Mouse (Mus musculus) small intestine, adult 2 months (tissue): Measurements from ENCODE around the gene Styxl1.

Experiments used
- CTCF ChIP-seq: fragments of 200-500 bp; IDR thresholded peaks from 2 replicates; pipeline ENCODE4 v1.5.1; 2012; ENCODE audit warnings: low read depth, mild to moderate bottlenecking, control low read depth, inconsistent platforms, low read length, moderate library complexity, mixed read lengths; ENCODE audit not compliant: insufficient replicate concordance, insufficient read length; ENCODE audit errors: extremely low read depth
- POLR2A ChIP-seq: fragments of 200-500 bp; IDR thresholded peaks from 2 replicates; pipeline ENCODE4 v1.6.1; 2012; ENCODE audit warnings: low read depth, mild to moderate bottlenecking, control low read depth, inconsistent platforms, low read length, moderate library complexity

DNA sequence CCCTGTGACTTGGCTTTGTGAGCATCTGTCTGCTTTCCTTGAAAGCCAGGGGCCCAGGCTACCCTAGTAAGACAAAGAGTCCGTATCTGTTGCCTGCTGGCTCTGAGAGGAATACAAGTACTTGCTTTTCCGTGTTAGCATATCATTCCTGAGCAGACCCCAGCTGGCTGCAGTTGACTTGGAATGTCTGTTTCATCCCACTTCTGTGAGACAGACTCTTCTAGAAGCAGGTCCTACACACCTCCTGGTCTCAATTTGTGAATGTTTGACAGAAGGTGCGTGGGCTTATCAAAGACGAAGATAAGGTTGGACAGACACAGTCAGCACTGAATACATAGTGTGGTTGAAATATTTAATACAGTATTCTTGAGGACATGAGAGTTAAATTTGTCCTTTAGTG, 65.4 kb downstream of the Styxl1 start:
- TF ChIP-seq CTCF (no peak), POLR2A (no peak)
